Mouse (Mus musculus): ENCODE results near the gene Eif3k.

DNA sequence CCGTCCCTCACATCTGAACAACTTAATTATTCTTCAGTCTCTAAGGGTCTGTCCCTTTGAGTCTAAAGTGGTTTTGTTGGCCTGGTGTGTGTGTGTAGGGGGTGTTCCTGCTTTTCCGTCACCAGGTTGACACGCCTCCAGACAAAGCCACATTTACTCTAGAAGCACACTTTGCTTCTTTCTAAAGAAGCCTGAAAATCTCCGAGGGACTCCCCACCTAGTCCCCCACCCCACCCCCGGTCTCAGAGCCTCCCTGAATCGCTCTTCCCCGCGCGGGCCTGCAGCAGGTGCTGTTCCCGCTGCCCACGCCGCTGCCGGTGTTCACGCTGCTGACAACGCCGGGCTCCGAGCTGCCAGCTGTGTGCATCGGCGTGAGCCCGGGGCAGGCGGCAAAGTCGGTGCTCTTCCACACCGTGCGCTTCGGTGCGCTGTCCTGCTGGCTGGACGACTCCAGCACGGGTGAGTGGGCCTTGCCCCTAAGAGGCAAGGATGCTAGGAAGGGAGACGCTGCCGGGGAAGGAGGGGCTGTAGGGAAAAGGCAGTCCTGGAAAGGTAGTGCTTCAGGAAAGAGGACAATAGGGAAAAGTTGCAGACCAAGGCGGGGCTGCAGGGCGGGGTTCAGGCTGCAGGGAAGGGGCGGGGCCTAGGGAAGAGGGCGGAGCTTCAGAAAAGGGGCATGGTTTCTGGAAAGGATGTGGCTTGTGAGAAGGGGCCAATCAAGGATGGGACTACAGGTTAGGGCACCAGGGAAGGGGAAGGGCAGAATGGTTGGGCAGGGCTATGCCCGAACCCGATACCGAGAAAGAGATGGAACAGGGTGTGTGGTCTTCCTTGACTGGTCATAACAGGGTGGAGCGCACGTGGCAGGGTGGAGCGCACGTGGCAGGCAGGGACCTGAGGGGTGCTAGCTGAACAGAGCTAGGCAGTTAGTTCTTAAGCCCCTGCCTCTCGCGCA, 19.3 kb upstream of the Eif3k start:
- TF ChIP-seq CTCF (IDR thresholded peaks at IDR 0.05; ENCODE audit: low read depth): no peak
- no peak for TF ChIP-seq EP300 (IDR thresholded peaks at IDR 0.05; ENCODE audit: low read depth)

Measured in liver, postnatal 0 days (tissue).